Mouse (Mus musculus): ENCODE measurements around the gene Nup153.
A peak's percentile ranks its signal among the peaks of the same experiment; 100 is the strongest.

DNA sequence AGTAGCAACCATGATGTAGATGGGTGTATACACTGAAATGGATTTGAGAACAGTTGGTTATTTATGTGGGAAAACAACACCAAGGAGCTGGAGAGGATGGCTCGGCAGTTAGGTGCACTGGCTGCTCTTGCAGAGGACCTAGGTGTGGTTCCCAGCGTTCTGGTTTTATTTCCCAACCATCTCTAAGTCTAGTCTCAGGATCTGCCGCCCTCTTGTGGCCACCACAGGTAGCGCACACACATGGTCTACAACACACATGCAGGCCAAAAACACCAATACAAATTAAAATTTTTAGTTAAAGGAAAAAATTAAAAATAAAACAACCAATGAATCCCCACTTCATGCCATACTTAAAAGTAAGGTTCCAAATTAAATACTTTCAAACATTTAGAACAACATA lies 85.4 kb downstream of the Nup153 start:
- TF ChIP-seq CTCF (IDR thresholded peaks at IDR 0.05): peak; percentile 61
- no peak for TF ChIP-seq POLR2A (IDR thresholded peaks at IDR 0.05; ENCODE audit: insufficient read depth, low read depth, low read length)

Measured in heart, adult 2 months (tissue).